Mouse (Mus musculus): ENCODE results near the gene Eif1b. TPM values are rescaled to one million over a fixed set of nuclear protein-coding genes. Genes with fewer than 3 reads are reported as not detected.
A peak's percentile ranks its signal among the peaks of the same experiment; 100 is the strongest.

Gene Eif1b
- polyA plus RNA-seq (2012; rRNA removed) = 156 and 167 TPM in 2 replicates

- WGBS = 3% methylated on average over 19 of the region's 19 CpGs
Observed at GRCm38 (mm10) chr9:120492010-120492399, at the start of gene Eif1b. TSS of gene Eif1b (plus strand) at chr9:120492232.

GRCm38 (mm10) chr9:120444642-120445041 lies 47.4 kb upstream of the Eif1b start:
- no peak for TF ChIP-seq CTCF (IDR thresholded peaks at IDR 0.05; ENCODE audit: borderline replicate concordance, insufficient read depth, low read depth, low read length)
- TF ChIP-seq POLR2A (IDR thresholded peaks at IDR 0.05; ENCODE audit: borderline replicate concordance, insufficient read depth, low read length) = no peak
- Histone ChIP-seq H3K4me3 (replicated peaks; ENCODE audit: insufficient read depth, low read depth, low read length) (no peak overlapping the region), H3K4me1 (ENCODE audit: control insufficient read depth, insufficient read depth, low read length) (no peaks in the 10 kb centered on the region), H3K27ac (ENCODE audit: insufficient read depth, low read length) (no peak overlapping the region), H3K27me3 (ENCODE audit: control insufficient read depth, insufficient read depth, low read length) (no peaks in the 10 kb centered on the region)
- 45% methylated on average over 9 of the region's 9 CpGs for WGBS
- DNase-seq = peak in 1 of 2 experiments; percentile 4

More at GRCm38 (mm10) chr9:120492010-120492399, at the start of gene Eif1b:
- Histone ChIP-seq H3K27ac (ENCODE audit: insufficient read depth, low read length) (peak within 1 kb of the TSS; percentile 93), H3K4me3 (replicated peaks; ENCODE audit: insufficient read depth, low read depth, low read length) (peak within 1 kb of the TSS; percentile 80), H3K4me1 (ENCODE audit: control insufficient read depth, insufficient read depth, low read length) (0 out of 2 replicates have a peak, but pooled peaks cover 4% of the 10 kb centered on the region), H3K27me3 (ENCODE audit: control insufficient read depth, insufficient read depth, low read length) (no peaks in the 10 kb centered on the region)
- no peak for DNase-seq
- TF ChIP-seq POLR2A (IDR thresholded peaks at IDR 0.05; ENCODE audit: borderline replicate concordance, insufficient read depth, low read length) (no peak), CTCF (IDR thresholded peaks at IDR 0.05; ENCODE audit: borderline replicate concordance, insufficient read depth, low read depth, low read length) (no peak)

GRCm38 (mm10) chr9:120449696-120450329 lies 42.2 kb upstream of the Eif1b start:
- TF ChIP-seq CTCF (IDR thresholded peaks at IDR 0.05; ENCODE audit: borderline replicate concordance, insufficient read depth, low read depth, low read length) = no peak
- no peak for TF ChIP-seq POLR2A (IDR thresholded peaks at IDR 0.05; ENCODE audit: borderline replicate concordance, insufficient read depth, low read length)
- Histone ChIP-seq H3K27me3 (ENCODE audit: control insufficient read depth, insufficient read depth, low read length) (no peaks in the 10 kb centered on the region), H3K4me1 (ENCODE audit: control insufficient read depth, insufficient read depth, low read length) (no peaks in the 10 kb centered on the region), H3K4me3 (replicated peaks; ENCODE audit: insufficient read depth, low read depth, low read length) (no peak overlapping the region), H3K27ac (ENCODE audit: insufficient read depth, low read length) (no peak overlapping the region)
- no peak for DNase-seq
- WGBS = 76% methylated on average over 6 of the region's 6 CpGs

- DNase-seq = no peak
- no peak overlapping the region for H3K27ac ChIP-seq (ENCODE audit: insufficient read depth, low read length)
- WGBS = 33% methylated on average over 9 of the region's 9 CpGs
- no peak overlapping the region for H3K4me3 ChIP-seq (replicated peaks; ENCODE audit: insufficient read depth, low read depth, low read length)
- no peaks in the 10 kb centered on the region for H3K4me1 ChIP-seq (ENCODE audit: control insufficient read depth, insufficient read depth, low read length)
- H3K27me3 ChIP-seq (ENCODE audit: control insufficient read depth, insufficient read depth, low read length) = no peaks in the 10 kb centered on the region
- TF ChIP-seq CTCF (IDR thresholded peaks at IDR 0.05; ENCODE audit: borderline replicate concordance, insufficient read depth, low read depth, low read length) (no peak), POLR2A (IDR thresholded peaks at IDR 0.05; ENCODE audit: borderline replicate concordance, insufficient read depth, low read length) (no peak)
Observed at GRCm38 (mm10) chr9:120455768-120456655, 36.0 kb upstream of the Eif1b start.

GRCm38 (mm10) chr9:120470431-120470830 lies 21.6 kb upstream of the Eif1b start:
- 100% methylated on average over 1 of the region's 1 CpGs for WGBS
- H3K27ac ChIP-seq (ENCODE audit: insufficient read depth, low read length) = no peak overlapping the region
- no peaks in the 10 kb centered on the region for H3K4me1 ChIP-seq (ENCODE audit: control insufficient read depth, insufficient read depth, low read length)
- no peak for TF ChIP-seq POLR2A (IDR thresholded peaks at IDR 0.05; ENCODE audit: borderline replicate concordance, insufficient read depth, low read length)
- no peak for TF ChIP-seq CTCF (IDR thresholded peaks at IDR 0.05; ENCODE audit: borderline replicate concordance, insufficient read depth, low read depth, low read length)
- H3K27me3 ChIP-seq (ENCODE audit: control insufficient read depth, insufficient read depth, low read length) = no peaks in the 10 kb centered on the region
- no peak for DNase-seq
- H3K4me3 ChIP-seq (replicated peaks; ENCODE audit: insufficient read depth, low read depth, low read length) = no peak overlapping the region

- WGBS = 79% methylated on average over 3 of the region's 3 CpGs
- H3K4me3 ChIP-seq (replicated peaks; ENCODE audit: insufficient read depth, low read depth, low read length) = no peak overlapping the region
- H3K27me3 ChIP-seq (ENCODE audit: control insufficient read depth, insufficient read depth, low read length) = no peaks in the 10 kb centered on the region
- DNase-seq = no peak
- TF ChIP-seq CTCF (IDR thresholded peaks at IDR 0.05; ENCODE audit: borderline replicate concordance, insufficient read depth, low read depth, low read length) = no peak
- no peak for TF ChIP-seq POLR2A (IDR thresholded peaks at IDR 0.05; ENCODE audit: borderline replicate concordance, insufficient read depth, low read length)
- H3K4me1 ChIP-seq (ENCODE audit: control insufficient read depth, insufficient read depth, low read length) = no peaks in the 10 kb centered on the region
- H3K27ac ChIP-seq (ENCODE audit: insufficient read depth, low read length) = no peak overlapping the region
Observed at GRCm38 (mm10) chr9:120481644-120482043, 10.4 kb upstream of the Eif1b start.

- Histone ChIP-seq H3K27ac (ENCODE audit: insufficient read depth, low read length) (no peak overlapping the region), H3K27me3 (ENCODE audit: control insufficient read depth, insufficient read depth, low read length) (no peaks in the 10 kb centered on the region), H3K4me3 (replicated peaks; ENCODE audit: insufficient read depth, low read depth, low read length) (no peak overlapping the region), H3K4me1 (ENCODE audit: control insufficient read depth, insufficient read depth, low read length) (no peaks in the 10 kb centered on the region)
- 91% methylated on average over 4 of the region's 4 CpGs for WGBS
- TF ChIP-seq CTCF (IDR thresholded peaks at IDR 0.05; ENCODE audit: borderline replicate concordance, insufficient read depth, low read depth, low read length) (no peak), POLR2A (IDR thresholded peaks at IDR 0.05; ENCODE audit: borderline replicate concordance, insufficient read depth, low read length) (no peak)
- DNase-seq = no peak
Observed at GRCm38 (mm10) chr9:120482382-120482781, 9.7 kb upstream of the Eif1b start.
